Mouse (Mus musculus) activated CD4-positive, CD25-positive, alpha-beta regulatory T cell, adult 4 months (primary cell): Measurements from ENCODE around the gene Gfy. TPM values are rescaled to one million over a fixed set of nuclear protein-coding genes. Genes with fewer than 3 reads are reported as not detected.
"Not testable (repeated sequence)": the region's sequence is repeated elsewhere in the genome, so short reads cannot be mapped to it uniquely, and the experiment has no call there.

Source experiments
- ATAC-seq: one replicate; pipeline ENCODE4 v1.8.0; 2017
- polyA plus RNA-seq, 2 experiments: library from polyadenylated mRNA; unstranded; fragments of 100-300 nt; shearing (Covaris generic); gene quantifications; one replicate each; pipeline ENCODE4 v1.2.1; 2017

The Gfy gene
- polyA plus RNA-seq, 2 experiments from 2014 or later, result not detected

DNA sequence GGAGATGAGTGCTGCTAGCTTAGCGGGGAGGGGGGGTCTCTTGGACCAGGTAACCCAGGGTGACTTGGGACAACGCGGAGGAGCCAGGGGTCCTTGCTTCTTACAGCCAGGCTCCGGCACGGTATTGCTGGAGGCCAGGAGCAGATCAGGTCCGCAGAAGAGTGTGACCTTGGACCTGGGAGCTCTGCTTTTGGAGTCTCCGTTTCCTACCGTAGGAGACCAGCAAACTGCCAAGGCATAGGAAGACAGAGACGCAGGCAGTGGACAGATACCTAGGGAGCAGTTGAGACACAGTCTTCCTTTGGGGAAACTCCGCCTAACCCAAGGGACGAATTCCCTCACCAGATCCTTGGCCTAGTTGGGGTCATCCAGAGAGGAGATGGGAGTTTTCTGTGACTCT is 13.7 kb downstream of the Gfy start:
- ATAC-seq, result no peak

DNA sequence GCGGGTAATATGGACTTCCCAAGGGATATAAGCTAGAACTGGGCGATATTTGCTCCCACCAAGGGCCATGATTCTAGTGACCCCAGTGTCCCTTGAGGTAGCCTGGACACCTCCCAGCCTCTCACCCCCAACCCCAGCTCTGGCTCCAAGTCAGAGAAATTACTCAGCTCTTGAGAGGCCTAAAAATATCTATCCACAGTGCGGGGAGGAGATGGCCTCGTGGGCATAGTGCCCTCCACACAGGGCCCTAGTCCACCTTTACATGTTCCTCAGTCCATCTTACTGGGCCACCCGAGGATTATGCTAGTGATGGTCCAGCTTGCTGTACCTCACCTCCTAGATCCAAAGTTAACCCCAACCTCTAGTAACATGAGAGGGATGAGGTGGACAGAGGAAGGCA is 14.5 kb downstream of the Gfy start:
- ATAC-seq, result no peak

DNA sequence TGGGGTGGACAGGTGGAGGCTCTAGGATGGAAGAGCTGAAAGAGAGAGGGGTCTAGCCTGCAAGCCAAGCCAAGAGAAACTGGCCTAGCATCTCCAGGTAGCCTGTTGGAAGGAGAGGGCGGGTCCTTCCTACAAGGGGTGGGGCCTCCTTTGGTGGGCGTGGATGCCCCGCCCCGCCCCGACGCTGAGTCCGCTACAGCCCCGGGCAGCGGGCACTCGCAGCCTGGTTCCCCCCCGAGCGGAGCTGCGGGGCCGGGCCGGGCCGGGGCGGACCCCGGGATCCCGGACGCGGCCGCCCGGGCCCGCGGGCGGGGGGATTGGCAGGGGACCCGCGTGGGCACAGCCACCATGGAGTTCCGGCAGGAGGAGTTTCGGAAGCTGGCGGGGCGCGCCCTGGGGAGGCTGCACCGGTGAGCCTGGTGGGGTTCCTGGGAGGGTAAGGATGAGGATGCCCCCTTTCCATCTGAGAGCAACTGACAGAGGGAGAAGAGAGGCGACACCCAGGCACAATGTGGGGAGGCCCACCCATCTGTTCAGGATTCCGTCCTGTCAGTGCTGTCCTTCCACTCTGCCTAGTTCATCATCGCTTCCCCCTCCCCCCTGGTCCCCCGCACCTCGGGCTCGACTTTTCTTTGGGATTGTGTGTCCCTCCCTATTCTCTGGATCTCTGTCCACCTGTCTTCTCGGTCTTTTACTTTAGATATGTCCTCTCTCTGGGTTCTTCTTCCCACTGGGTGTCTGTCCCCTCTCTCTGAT is 15.5 kb downstream of the Gfy start, which contains the start of gene Slc17a7:
Slc17a7 (plus strand) TSS at position 215 of the 756 bp plus-strand sequence.
- no peak for ATAC-seq

DNA sequence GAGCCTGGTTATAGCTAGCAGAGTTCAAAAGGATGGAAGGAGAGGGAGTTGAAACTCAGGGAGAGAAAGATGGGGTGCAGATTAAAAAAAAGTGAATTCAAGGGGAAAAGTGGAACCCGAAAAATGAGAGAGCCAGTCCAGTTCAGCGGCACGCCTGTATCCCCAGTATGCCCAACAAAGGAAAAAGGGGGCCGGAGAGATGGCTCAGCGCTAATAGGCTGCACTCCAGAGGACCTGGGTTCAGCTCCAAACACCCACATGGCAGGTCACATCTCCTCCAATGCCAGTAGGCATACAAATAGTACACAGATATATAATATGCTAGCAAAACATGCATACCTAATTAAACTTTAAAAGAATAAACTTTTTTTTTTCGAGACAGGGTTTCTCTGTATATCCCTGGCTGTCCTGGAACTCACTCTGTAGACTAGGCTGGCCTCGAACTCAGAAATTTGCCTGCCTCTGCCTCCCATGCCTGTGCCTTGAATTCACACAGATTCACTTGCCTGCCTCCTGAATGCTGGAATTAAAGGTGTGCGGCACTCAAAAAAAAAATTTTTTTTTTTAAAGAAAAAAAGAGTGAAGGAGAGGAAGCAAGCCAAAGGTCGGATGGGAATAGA is 16.3 kb downstream of the Gfy start:
- ATAC-seq, result no peak

DNA sequence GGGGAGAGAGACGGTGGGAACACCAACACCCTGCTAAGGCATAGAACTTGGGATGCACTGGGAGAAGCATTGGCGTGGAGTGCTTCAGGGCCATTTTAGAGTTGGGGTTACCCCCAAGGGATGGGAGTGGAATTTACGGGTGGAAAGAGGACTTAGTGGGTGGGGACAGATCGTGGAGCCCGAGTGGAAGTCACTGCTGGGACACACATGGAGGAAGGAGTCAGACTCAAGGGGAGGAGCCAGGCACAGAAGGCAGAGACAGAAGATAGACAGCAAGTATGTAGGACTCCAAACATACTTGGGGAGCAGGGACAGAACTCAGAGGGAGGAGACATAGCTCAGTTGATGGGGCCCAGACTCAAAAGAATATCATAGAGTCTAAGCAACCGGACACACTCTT is 16.8 kb downstream of the Gfy start:
- no peak for ATAC-seq

DNA sequence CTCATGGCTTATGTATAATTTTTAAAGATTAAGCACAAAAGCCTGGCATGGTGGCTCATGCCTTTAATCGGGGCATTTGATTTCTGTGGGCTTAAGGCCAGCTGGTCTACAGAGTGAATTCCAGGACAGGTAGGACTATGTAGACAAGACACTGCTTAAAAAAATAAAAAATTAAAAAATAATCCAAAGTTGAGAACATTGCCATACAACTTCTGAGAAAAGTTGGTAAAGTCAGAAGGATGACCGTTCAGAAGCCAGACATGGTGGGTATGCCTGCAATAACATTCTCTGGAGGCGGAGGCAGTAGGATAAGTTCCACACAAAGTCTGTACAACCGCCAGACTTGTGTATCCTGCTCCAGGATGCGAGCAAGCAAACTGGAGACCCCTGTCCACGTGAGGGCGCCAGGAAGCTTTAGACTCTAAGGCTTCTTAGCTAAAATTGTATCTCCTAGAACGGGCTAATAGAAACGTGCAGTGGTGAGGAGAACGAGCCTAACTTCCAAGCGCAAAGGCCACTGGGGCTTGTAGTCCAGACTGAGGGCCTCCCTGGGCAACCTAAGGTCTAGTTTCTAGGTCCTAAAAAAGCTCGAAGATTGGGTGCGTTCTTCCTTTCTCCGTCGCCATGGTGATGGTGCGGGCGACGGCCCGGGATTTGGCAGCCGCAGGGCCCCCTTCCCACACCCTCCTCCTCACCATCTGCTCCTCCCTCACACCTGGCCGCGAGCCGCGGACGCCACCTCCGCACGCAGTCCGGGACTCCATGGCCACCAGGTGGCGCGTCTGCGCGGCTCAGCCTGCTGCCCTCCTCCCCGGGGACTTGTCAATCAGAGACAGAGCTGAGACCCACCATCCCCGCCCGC is 17.5 kb downstream of the Gfy start:
- peak; percentile 90 for ATAC-seq

DNA sequence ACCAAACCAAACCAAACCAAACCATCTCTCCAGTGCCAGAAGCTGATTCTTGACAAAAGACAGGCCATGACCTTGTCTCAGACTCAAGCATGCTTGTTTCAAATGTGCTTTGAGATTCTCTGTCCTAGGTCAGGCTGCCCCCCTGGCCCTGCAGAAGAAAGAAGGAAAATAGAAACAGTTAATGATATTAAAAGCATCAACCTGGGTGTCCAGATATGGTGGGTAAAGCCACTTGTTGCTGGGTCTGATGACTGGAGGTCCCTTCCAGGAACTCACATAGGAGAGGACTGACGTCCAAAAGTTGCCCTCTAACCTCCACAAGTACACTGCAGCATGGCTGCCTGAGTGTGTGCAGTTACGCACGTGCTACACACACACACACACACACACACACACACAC is 18.5 kb downstream of the Gfy start:
- ATAC-seq, result no peak

DNA sequence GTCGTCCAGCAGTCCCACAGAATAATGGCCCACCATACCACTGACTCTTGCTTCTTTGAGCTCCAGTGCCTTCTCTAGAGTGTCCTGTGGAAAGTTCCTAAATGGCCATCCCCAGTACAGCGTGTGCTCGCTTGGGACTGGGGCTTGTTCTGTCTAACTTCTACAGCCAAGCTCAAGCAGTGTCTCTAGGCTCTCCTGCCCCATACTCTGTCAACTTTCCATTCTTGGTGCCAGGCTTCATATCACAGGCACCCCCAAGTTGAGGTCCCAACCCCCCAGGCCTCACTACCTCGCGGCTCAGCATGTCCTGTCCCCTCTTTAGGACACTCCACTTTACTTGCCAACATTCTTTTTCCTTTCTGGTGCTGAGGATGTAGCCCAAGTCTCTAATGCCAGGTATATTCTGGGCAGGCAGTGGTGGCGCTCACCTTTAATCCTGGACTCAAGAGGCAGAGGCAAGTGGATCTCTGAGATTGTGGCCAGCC is 19.0 kb downstream of the Gfy start:
- ATAC-seq, result no peak

DNA sequence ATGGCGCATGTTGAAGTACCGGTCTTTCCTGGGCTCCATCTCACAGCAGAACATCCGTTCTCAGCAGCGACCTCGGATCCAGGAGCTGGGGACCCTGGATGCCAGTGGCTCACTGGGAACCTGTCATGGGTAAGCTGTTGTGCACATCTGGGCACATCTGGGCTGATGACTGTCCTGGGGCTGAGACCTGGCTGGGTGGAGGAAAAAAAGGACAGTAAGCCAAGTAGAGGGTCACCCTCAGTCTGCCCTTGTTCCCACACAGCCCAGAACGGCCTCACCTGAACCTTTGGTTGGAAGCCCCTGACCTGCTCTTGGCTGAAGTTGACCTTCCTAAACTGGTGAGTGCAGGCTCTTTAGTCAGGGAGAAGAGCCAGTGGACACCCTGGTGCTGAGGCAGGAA is 20.4 kb downstream of the Gfy start:
- no peak for ATAC-seq

DNA sequence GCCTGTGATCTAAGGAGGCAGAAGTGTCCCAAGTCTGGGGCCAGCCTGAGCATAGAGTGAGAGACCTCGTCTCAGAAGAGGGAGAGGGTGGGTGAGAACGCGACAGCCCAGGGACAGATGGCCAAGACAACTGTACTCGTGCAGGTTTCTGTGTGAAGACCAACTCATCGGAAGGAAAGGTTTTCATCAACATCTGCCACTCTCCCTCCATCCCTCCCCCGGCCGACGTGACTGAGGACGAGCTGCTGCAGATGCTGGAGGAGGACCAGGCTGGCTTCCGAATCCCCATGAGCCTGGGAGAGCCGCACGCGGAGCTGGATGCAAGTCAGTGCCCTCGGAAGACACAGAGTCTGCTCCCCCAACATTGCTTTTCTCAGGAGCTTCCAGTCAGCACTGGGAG is 21.9 kb downstream of the Gfy start:
- no peak for ATAC-seq

DNA sequence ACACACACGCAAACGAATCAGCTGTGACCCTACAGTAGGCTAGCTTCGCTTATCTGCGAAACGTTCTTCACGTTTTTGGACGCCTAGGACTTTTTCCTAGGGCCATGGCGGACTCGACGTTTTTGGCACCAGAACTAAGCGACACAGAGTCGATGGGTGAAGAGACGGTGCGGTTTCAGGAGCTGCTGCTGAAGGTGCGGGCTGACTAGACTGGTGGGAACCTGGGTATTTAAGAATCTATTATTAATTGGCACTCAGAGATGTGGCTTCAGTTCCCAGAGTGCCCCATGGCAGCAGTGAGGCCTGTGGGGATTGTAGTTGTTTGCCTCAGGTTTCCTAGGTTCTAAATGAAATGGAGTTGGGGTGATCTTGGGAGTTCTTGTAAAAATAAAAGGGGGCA is 23.2 kb downstream of the Gfy start:
- no peak for ATAC-seq

DNA sequence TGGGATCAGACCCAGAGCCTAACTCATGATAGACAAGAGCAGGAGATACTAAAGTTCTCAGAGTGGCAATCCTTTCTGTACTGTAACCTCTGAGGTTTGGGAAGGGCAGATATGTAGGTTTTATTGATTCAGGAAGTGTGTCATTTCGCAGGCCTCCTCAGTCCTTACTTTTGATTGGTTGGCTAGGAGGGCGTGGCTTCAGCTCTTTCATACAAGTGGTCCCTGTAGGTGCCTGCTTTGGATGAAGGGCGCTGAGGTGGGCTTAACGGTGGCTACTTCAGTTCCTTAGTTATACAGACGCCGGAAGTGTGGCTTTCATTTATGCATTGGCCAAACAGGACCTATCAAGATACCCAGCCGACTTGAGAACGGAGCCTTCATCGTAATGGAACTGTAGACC is 23.8 kb downstream of the Gfy start:
- ATAC-seq, result no peak

DNA sequence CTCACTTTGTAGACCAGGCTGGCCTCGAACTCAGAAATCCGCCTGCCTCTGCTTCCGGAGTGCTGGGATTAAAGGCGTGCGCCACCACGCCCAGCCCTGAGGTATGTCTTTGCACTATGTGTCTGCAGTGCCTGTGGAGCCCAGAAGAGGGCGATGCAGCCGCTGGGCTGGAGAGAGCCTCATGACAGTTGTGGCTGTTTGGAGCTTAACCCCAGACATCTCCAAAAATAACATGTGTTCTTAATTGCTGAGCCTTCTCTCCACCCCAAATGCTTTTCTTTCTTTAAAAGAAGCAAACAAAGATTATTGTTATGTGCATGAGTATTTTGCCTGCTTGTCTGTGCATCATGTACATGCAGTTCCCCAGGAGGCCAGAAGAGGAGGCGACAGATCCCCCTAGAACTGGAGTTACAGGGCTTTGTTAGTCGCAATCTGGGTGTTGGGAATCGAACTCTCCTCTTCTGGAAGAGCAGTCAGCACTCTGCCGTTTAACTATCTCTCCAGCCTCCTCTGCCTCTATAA is 24.3 kb downstream of the Gfy start:
- ATAC-seq, result no peak

DNA sequence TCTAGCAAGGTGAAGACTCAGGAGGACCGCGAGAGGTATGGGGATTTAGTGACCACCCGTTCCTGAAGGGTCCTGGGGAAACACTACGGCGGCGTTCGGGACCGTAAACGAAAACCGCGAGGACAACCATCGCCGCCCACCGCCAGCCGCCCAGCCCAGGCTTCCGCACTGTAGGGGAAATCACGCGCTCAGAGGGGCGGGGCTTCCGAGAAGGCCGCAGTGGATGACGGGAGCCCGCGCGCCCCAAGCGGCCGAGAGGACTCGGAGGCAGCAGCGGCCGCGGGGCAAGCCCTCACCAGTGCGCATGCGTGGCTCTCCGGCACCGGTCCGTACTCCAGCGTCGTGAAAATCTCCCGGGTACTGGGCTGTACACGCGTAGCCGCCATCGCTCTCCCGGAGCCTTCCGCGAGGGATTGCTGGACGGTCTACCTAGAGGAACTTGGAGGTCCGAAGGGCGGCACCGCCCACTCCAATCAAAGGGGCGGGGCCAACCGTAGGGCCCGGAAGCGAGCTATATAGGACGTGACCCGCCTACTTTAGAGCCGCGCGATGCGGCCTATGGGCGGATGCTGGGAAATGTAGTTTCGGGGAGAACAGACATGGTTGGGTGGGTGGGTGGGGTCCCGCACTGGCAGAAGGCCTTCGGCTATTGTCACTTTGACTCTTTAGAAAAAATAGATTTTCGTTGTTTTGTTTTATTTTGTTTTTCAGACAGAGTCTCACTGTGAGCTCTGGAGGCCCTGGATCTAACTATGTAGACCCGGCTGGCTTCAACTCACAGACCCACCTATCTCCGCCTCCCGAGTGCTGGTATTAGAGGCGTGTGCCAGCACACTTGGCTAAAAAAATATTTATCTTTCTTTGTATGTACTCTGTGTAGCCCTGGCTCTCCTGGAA is 25.0 kb downstream of the Gfy start, which contains the start of the genes Pih1d1 and Aldh16a1:
Pih1d1 (plus strand) TSS at position 208 of the 897 bp plus-strand sequence.
Aldh16a1 (minus strand) TSS at position 489 of the 897 bp plus-strand sequence.
- ATAC-seq, result peak; percentile 96

DNA sequence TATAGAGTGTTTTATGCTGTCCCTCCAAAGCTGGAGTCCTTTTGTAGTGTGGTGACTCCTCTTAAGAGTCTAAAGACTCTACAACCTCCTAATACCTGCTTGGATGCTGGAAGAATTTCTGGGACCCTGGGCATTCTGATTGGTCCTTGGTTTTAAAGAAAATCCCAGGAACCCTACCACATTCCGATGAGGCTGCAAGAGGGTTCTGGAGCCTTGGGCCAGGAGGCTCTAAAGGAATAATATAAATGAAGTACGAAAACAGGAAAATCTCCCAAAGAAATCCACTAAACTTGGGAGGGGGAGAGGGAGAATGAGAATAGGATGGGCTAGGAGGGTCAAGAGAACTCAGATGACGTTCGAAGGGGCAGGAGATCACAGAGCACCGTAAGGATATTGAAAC is 25.8 kb downstream of the Gfy start:
- no peak for ATAC-seq

DNA sequence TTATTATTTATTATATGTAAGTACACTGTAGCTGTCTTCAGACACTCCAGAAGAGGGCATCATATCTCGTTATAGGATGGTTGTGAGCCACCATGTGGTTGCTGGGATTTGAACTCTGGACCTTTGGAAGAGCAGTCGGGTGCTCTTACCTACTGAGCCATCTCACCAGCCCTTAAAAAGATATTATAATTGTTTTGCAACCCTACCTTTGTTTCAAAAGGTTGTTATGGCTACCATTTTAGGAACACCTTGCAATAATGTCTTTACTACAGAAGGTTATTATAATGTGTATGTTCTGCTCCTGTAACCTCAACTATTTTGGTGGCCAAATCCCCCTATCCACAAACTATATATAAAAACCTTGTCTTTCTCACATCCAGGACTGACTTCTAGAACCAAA is 26.3 kb downstream of the Gfy start:
- ATAC-seq, result not testable (repeated sequence)

DNA sequence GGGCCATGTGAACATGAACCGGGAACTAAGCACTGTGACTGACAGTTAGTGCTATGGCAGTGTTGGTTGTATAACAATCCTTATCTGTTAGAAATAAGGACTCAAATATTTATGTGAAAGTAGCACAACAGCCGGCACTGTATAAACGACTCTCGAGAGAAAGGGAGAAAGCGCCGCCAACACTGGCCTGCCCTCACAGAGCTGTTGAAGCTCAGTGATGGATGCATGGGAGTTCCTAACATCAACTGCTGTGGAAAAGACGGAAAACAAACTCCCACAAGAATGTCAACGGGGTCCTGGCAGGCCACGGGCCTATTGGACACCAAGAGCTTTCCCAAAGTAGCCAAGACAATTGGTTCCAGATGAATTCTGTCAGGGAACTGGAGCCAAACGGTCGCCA is 28.1 kb downstream of the Gfy start:
- ATAC-seq, result no peak

DNA sequence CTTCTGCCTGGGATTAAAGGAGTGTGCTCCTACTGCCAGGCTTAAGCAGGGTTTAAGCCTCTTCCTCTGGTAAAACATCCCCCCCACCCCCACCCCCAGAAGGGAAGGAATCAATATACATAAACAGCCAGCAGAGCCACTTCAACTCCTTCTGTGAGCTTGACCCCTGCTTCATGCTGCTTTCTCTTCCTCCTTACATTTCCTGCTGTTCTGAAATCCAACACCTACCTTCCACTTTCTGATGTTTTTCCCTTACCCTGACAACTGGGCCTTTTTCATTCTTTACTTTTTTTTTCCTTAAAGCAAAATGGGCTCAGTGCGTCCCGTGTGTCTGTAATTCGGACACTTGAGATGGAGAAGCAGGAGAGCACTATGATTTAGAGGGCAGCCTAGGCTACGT is 29.0 kb downstream of the Gfy start:
- ATAC-seq, result no peak

DNA sequence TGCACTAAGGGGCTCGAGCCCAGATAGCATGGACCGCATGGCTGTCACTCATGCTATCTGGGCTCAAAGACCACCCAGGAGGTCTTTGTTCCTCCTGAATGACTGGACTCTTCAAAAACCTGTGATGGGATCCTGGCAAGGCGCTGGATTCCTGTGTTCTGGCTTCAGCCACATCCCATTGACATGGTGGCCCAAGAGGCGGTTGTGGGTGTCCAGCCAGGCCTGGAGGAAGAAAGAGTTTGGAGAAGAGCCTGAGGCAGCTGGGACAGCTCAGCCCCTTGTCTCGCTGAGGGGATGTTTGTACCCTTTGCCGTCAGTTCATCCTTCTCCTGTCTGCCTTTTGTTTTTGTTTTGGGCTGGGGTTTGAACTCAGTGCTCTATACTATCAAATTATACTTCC is 29.8 kb downstream of the Gfy start:
- no peak for ATAC-seq

DNA sequence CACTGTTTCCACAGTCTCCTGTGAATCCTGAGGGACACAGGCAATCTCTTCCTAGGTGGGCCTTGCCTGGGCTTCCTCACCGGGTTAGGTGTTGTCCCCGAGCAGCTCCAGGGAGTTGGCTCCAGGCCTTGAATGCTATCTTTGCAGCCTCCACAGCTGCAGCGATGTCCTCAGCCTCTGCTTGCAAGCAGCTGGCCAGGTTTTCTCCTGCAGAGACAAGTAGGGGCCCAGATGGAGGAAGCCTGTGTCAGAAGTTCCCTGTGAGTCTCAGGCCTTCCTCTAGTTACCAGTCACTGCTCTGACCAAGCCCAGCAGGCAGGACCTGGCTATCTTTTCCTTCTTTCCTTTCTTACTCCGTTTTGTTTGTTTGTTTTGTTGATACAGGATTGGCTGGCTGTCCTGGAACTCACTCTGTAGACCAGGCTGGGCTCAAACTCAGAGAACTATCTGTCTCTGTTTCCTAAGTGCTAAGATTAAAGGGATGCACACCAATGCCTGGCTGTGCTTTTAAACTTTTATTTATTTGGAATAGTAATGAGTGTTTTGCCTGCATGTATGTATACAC is 30.8 kb downstream of the Gfy start:
- no peak for ATAC-seq

DNA sequence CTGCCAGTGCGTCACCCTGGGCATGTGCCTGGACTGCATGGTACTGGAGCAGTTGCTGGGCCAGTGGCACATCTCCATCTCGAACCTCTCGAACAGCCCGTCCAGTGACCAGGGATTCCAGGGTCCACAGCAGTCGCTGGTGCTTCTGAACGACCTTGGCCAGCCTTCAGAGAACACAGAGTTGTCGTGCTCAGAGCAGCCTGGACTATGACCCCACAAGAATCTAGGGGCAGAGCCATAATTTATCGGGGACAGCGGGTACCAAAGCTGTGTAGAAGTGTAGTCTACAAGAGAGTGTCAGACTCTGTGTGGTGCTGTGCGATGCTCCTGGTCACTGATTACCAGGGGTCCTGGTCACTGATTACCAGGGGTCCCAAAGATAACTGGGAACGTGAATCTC is 31.5 kb downstream of the Gfy start:
- ATAC-seq, result no peak

DNA sequence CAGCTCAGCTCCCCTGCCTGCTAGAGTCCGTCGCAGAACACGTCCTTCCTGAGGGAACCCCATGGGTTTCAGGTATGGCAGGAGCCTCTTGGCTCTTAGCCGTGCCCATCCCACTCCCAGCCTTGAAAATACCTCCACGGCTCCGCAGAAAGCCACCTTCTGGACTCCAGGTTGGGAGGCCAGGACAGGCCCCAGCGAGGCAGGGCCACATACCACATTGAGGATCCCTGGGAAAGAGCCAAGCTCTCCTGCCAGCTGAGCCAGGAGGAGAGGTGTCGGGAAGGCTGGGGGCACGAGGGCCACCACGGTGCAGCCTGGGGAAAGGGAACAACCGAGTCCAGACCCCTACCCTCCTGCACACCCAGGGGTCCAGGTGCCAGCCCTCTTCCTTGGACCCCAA is 32.1 kb downstream of the Gfy start:
- no peak for ATAC-seq
